Mouse (Mus musculus): ENCODE data around the gene Eef1e1.
A peak's percentile ranks its signal among the peaks of the same experiment; 100 is the strongest.

Eef1e1 gene

DNA sequence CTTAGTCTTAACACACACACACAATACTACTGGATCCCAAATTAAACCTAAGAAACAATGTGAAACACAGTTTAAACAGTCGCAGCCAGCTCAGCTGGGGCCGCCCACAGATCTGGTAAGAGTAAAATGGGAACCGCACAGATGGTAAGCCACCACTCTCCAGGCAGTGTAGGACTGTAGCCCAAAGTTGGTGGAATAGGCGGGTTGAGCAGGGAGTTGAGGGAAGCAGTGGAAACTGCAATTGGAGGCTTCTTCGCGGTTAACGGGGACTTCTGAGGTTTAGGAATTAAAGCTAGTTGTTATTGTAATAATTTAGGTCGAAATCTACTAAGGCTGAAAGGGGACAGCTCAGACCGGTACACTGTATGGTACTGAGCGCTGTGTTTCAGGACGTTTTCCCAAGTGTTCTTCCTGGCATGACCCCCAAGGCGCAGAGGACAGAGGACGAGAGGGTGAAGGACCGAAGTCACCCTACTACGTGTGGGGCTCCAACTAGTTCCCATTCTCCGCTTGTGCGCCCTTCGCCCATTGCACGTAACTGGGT is 24.5 kb downstream of the Eef1e1 start:
- no peak for TF ChIP-seq GATA4 (IDR thresholded peaks at IDR 0.05; ENCODE audit: insufficient replicate concordance, low read length)

DNA sequence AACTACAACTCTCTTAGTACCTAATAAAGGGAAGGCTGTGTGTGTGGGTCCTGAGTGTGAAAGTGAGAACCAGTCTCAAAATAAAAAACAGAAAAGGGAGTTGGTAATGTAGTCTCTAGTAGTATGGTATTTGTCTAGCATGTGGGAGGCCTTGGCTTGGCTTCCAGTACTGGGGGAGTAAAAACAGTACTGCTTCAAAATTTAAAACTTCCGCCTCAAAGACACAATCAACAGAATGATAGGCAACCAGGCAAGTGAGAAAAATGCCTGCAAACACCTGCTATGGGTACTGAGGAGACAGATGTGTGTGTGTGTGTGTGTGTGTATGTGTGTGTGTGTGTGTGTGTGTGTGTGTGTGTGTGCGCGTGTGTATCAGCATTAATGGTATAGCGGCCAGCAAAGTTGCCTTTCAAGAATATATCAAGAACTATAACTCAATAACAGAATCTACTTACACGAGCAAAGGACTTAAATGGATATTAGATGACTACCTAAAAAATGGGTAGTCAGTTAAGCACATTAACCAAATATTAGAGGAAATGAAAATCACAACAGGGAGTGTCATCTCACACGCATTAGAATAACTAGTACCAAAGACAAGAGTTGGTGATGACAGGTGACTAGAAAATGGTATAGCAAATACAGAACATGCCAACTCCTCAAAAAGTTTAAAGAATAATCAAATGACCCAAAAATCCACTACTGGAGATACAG is 25.4 kb downstream of the Eef1e1 start:
- no peak for TF ChIP-seq GATA4 (IDR thresholded peaks at IDR 0.05; ENCODE audit: insufficient replicate concordance, low read length)

DNA sequence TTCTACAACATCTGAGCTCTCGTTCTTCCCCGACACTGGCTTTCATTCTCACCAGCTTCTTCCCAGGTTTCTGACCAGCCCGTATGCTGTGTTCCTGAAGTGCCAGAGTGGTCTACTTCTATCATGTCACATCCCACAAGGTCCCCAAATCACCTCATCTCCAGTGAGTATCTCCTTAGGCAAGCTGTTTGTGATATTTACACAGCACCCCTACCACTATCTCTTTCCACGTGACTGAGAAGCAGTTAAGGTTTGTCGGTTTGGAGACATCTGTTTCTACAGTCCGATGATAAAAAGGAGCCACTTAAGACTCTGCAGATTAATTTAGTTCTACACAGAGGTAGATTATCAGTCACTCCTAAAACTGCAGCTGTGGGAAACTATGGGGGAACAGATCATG is 26.3 kb downstream of the Eef1e1 start:
- TF ChIP-seq GATA4 (IDR thresholded peaks at IDR 0.05; ENCODE audit: insufficient replicate concordance, low read length) = no peak

DNA sequence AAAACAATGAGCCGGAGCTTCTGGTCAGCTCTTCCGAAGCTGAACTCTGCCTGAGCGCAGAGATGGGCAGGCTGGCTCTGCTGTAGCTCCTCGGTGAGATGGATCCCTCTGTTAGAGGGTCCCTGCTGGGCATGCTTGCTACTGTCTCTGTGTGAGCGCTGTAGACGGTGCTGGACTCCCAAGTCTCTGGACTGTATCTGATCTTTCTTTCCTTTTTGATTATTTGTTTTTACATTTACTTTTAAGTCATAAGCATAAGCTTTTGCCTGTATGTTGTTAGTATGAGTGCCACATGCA is 32.7 kb downstream of the Eef1e1 start:
- no peak for TF ChIP-seq GATA4 (IDR thresholded peaks at IDR 0.05; ENCODE audit: insufficient replicate concordance, low read length)

DNA sequence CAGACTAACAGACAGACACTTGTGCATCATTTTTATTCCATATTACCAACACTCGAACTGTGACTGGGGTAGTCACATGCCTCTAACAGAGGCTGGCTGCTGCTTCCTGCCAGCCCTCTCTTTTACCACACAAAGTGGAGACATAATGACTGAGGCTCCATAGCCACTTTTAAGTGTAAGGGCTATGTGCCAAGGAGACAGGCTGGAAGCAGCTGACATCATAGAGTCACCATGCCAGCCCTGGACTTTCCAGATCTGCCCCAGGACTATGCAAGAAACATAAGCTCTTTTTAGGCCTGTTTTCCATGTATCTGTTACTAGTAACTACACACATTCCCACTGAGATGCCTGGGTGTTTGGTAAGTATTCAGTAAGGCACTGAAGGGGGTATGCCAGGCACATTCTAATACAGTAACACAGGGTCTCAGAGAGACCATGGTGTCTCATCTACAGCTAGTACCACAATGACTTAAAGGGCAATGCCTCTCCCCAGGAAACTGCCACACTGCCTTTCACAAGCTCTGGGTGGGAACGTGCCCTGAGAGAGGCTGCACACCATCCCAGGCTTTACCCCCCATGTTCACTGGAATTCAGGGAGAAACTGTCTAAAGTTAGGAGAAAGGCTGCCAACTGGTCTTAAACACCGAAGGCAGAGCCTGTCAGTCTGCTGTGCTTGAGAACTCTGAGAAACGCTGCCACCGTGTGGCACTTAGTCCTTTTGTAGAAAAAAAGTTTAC is 33.2 kb downstream of the Eef1e1 start:
- TF ChIP-seq GATA4 (IDR thresholded peaks at IDR 0.05; ENCODE audit: insufficient replicate concordance, low read length) = no peak

DNA sequence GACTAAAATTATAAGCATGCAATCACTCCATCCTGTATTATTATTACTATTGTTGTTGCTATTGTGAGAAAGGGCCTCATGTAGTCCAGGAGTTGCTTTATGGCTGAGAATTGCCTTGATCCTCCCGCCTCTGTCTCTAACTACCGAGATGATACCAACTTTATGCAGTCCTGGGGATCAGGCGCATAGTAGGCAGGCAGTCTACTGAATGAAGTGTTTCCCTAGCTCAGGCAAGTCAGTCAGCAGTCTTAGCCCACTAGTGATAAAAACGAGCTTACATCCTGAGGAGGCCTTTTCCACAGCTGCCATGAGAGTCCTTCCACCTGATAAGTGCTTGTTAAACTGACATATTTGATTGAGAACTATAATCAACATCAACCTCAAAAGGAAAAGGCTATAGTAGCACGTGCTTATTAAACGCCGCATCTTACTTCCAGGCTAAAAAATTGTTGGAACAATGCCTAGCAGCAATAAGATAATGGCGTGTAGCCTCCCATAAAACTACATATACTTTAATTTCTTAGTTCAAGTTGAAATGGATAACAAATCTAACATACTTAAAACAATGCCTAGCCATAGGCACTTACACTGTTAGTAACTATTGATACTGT is 34.5 kb downstream of the Eef1e1 start:
- TF ChIP-seq GATA4 (IDR thresholded peaks at IDR 0.05; ENCODE audit: insufficient replicate concordance, low read length) = no peak

DNA sequence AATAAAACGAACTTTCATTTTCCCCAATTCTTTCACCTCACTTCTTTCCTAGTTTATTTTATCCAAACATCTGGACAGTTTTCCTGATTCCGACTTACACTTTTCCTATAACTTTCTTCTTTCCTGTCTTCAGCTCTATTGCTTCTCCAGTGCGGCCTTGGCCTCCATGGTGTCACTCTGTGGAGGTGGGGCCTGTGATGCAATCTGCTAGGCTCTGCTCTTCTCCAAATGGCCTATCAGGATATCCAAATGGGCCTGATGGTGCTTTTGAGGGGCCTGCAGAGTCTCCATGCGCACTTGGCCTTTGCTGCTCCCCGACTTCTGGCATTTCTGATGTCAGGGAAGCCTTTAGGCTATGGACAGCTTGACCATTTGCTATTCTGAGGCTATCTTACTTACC is 35.6 kb downstream of the Eef1e1 start:
- no peak for TF ChIP-seq GATA4 (IDR thresholded peaks at IDR 0.05; ENCODE audit: insufficient replicate concordance, low read length)

DNA sequence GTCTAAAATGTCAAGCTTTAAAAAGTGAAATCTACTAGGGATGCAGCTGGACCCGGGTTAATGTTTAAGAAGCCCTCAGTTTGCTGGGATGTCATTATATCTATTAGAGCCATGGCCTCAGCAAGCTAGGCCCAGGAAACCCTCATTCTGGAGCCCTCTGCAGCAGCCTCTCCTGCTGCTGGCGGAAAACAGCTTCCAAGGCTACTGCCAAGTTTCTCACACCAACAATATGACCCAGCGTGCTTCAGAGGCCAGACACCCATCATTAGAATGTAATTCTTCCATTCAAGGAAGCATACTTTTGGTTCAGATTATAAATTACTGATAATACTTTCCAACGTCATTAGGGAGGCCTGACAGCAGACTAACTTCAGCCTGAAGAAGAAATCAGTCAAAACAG is 42.0 kb downstream of the Eef1e1 start:
- no peak for TF ChIP-seq GATA4 (IDR thresholded peaks at IDR 0.05; ENCODE audit: insufficient replicate concordance, low read length)

DNA sequence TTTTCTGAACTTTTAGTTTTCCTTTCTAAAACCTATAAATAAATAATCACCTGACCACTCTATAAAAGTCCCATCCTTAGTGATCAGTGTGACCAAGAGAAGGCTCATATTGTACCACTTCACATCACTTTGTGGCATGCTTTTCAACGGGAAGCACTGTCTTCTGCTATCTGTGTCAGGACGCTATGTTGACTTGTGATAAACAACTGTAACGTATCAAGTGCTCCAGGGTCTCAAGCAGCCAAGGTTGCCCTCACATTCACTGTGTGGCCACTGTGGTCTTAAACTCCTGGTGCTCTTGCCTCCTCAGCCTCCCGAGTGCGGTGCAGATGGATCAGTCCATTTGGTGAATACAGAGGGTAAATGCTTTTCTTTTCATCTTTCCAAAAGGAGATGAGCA is 43.2 kb downstream of the Eef1e1 start:
- no peak for TF ChIP-seq GATA4 (IDR thresholded peaks at IDR 0.05; ENCODE audit: insufficient replicate concordance, low read length)

DNA sequence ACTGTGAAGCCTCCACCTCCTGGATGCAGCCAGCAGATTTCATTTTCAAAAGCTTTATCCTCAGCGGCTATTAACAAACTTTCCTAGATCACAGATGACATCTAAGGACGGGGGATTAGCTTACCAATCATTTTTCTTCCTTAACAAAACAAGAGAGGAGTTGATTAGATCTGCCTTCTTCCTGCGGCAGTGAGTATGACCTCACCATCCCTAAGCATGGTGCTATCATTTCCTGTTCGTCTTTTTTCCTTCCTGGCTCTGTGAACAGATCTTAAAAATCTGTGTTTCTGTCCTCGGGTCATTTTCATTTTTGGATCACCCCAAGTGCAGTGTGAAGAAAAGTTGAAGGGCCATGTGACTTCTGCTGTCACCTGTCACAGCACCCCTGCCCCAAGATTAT is 44.6 kb downstream of the Eef1e1 start:
- TF ChIP-seq GATA4 (IDR thresholded peaks at IDR 0.05; ENCODE audit: insufficient replicate concordance, low read length) = peak; percentile 80

DNA sequence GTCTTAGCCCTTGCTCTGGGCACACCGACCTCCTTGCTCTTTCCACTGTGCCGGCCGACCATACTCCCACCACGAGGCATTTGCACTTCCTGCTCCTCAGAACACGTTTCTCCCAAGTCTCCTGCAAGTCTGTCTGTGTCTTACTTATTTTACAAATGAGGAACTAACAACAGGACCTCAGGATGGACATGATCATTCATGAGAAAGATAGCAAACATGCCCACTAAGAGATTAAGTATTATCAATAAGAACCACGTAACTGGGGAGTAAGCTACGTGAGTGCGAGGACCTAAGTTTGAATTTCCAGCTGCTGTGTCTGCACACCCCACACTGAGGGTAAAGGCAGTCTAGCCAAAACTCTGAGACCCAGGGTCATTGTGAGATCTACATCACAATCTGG is 45.3 kb downstream of the Eef1e1 start:
- TF ChIP-seq GATA4 (IDR thresholded peaks at IDR 0.05; ENCODE audit: insufficient replicate concordance, low read length) = no peak

DNA sequence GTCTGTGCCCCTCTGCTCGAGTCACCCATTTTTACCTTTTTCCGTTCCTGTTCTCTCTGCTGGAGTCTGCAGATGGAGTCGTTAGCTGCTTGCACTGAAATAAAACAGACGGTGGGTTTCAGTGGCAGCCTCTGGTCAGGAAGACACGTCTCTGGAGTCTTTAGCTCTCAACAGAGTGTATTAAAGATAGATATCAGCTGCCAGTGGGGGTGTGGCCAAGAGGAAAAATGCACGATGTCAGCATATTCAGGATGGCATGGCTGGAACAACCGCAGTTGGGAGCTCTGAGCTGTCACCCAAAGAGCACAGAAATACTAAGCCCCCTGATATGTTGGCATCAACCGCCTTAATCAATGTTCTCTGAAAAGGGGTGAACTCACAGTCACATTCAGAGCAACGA is 46.2 kb downstream of the Eef1e1 start:
- TF ChIP-seq GATA4 (IDR thresholded peaks at IDR 0.05; ENCODE audit: insufficient replicate concordance, low read length) = no peak

DNA sequence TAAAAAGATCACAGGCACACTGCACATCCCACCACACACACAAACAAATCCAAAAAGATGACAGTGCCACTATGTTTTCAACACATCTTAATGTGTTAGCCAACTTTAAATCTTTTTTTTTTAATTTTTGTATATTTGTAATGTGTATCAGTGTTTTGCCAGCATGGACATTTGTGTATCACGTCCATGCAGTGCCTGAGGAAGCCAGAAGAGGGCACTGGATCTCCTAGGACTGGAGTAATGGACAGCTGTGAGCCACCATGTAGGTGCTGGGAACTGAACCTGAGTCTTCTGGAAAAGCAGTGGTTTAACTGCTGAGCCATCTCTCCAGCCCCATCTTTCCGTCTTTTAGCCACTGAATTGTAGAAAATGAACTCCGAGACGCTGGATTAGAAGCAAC is 46.7 kb downstream of the Eef1e1 start:
- TF ChIP-seq GATA4 (IDR thresholded peaks at IDR 0.05; ENCODE audit: insufficient replicate concordance, low read length) = no peak

DNA sequence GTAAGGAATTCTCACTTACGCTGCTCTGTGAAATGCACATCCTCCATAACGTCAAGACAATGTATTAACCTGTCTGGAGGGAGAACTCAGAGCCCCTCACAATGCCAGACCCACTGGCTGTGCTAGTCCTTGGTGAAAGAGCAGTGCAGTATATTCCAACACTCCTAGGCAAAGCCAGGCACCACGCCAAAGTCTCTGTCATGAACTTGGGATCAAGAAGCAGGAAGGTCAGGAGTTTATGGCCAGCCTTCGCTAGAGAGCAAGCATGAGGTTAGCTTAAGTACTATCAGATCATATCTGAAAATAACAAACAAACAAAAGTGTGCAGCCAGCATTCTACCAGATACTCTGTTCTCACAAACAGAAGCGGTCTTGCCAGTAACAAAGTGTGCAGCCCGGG is 48.5 kb downstream of the Eef1e1 start:
- 0 out of 2 replicates have a peak, but pooled peaks have one; percentile 45 for TF ChIP-seq GATA4 (IDR thresholded peaks at IDR 0.05; ENCODE audit: insufficient replicate concordance, low read length)

DNA sequence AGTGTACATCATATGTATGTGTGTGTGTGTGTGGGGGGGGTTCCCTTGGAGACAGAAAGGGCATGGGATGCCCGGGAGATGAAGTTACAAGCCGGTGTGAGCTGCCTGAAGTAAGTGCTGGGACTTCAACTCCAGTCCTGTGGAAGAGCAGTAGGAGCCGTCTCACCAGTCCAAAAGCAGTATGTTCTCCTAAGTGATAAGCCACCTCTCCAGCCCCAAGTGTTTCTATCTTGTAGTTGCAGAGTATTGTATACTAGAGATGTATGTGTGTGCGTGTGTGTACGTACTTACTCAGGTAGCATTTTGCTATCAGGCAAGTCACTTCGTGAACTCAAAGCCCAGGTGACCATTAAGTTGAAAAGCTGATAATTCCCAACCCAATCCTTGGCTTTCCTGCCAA is 51.7 kb downstream of the Eef1e1 start:
- no peak for TF ChIP-seq GATA4 (IDR thresholded peaks at IDR 0.05; ENCODE audit: insufficient replicate concordance, low read length)

DNA sequence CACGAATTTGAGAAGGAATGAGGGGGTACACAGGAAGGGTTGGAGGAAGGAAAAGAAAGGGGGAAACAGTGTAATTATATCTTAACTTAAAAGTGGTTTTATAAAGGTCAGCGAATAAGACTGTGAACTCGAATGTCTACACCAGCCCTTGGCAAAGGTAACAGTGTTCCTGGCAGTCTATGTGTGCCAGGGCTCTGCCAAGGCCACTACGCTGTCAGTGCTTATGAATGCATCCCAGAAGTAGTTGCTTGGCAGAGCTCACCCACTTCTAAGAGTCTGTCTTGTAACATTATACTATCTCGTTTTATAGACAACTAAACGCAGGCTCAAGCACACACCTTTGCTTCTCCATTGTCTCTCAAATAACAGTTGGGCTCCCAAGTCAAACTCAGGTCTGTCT is 53.5 kb downstream of the Eef1e1 start:
- TF ChIP-seq GATA4 (IDR thresholded peaks at IDR 0.05; ENCODE audit: insufficient replicate concordance, low read length) = no peak
